Mouse (Mus musculus) CH12.LX (cell line): ENCODE measurements at regions not wholly inside any gene's neighbourhood (a gene's known extent, or its start where the extent isn't known, plus 50 kb on each side); places are given as distances from the start of the nearest gene placed in this dataset.

ENCODE experiments used
- DNase-seq: peaks from one replicate; pipeline ENCODE4 v3.0.0-alpha.2; 2013; ENCODE audit errors: extremely low read depth
- H3K27ac ChIP-seq: 2 replicates; pipeline ENCODE4 v1.5.1; 2012; ENCODE audit warnings: low read depth, mild to moderate bottlenecking, control low read depth, moderate library complexity; ENCODE audit not compliant: insufficient read depth
- H3K27me3 ChIP-seq: replicated peaks from 2 replicates; pipeline ENCODE3; 2012; ENCODE audit warnings: inconsistent platforms
- H3K36me3 ChIP-seq, 2 experiments: replicated peaks in 1 of 2; 2 replicates each; pipeline versions ENCODE3 to v1.6.1; 2012; ENCODE audit warnings: inconsistent platforms in 1 of 2, low read length in 1 of 2, mild to moderate bottlenecking in 1 of 2, mixed read lengths in 1 of 2, moderate library complexity in 1 of 2; ENCODE audit not compliant: control insufficient read depth in 1 of 2, insufficient read depth in 1 of 2
- H3K4me1 ChIP-seq, 2 experiments: 2 replicates each; pipeline ENCODE4 v1.6.1; 2012; ENCODE audit warnings: inconsistent platforms in 1 of 2, moderate library complexity in 1 of 2; ENCODE audit not compliant: insufficient read depth in 2 of 2, control insufficient read depth in 1 of 2
- H3K4me2 ChIP-seq: 2 replicates; pipeline ENCODE4 v1.6.1; 2012; ENCODE audit warnings: low read depth, mild to moderate bottlenecking, control low read depth; ENCODE audit not compliant: poor library complexity, insufficient read depth, severe bottlenecking
- H3K4me3 ChIP-seq, 3 experiments: fragments of 150-350 bp in 1 of 3; sonication (generic) in 1 of 3; replicated peaks in 1 of 3; 2 replicates each; pipeline versions ENCODE3 to v1.5.1; 2011 to 2012; ENCODE audit warnings: low read depth in 2 of 3, low read length in 2 of 3, mild to moderate bottlenecking in 2 of 3, moderate library complexity in 2 of 3, control low read depth in 1 of 3, improper control_type of control experiment in 1 of 3, inconsistent platforms in 1 of 3, mixed read lengths in 1 of 3; ENCODE audit not compliant: poor library complexity in 1 of 3
- H3K79me2 ChIP-seq: replicated peaks from 2 replicates; pipeline ENCODE4 v1.6.1; 2012; ENCODE audit warnings: mild to moderate bottlenecking, moderate library complexity; ENCODE audit not compliant: control insufficient read depth, poor library complexity, insufficient read depth, severe bottlenecking; ENCODE audit errors: extremely low read depth
- H3K9ac ChIP-seq: 2 replicates; pipeline ENCODE4 v1.6.1; 2012; ENCODE audit warnings: low read depth, mild to moderate bottlenecking, control low read depth, moderate library complexity; ENCODE audit not compliant: insufficient read depth
- H3K9me3 ChIP-seq: replicated peaks from 2 replicates; pipeline ENCODE3; 2012; ENCODE audit warnings: low read length, inconsistent platforms, mixed read lengths
- CHD2 ChIP-seq: IDR thresholded peaks from 2 replicates; pipeline ENCODE4 v1.6.1; 2011; ENCODE audit warnings: low read length, improper control_type of control experiment
- E2F4 ChIP-seq: IDR thresholded peaks from 2 replicates; pipeline ENCODE4 v1.6.1; 2011; ENCODE audit warnings: low read depth, low read length, improper control_type of control experiment; ENCODE audit not compliant: insufficient replicate concordance
- EP300 ChIP-seq: IDR thresholded peaks from 2 replicates; pipeline ENCODE4 v1.6.1; 2011; ENCODE audit warnings: low read length, improper control_type of control experiment
- ETS1 ChIP-seq: conservative IDR thresholded peaks from 2 replicates; pipeline ENCODE4 v1.6.1; 2012; ENCODE audit warnings: low read depth, mild to moderate bottlenecking, inconsistent platforms, low read length, improper control_type of control experiment, moderate library complexity
- HCFC1 ChIP-seq: IDR thresholded peaks from 2 replicates; pipeline ENCODE4 v1.6.1; 2012; ENCODE audit warnings: low read depth, mild to moderate bottlenecking, inconsistent platforms, low read length, improper control_type of control experiment
- JUN ChIP-seq: IDR thresholded peaks from 2 replicates; pipeline ENCODE4 v1.6.1; 2011; ENCODE audit warnings: low read depth, mild to moderate bottlenecking, low read length, improper control_type of control experiment, moderate library complexity; ENCODE audit not compliant: insufficient read depth
- MAZ ChIP-seq: IDR thresholded peaks from 2 replicates; pipeline ENCODE4 v1.6.1; 2012; ENCODE audit warnings: low read depth, mild to moderate bottlenecking, inconsistent platforms, low read length, improper control_type of control experiment, moderate library complexity
- MYC ChIP-seq: IDR thresholded peaks from 2 replicates; pipeline ENCODE4 v1.6.1; 2011; ENCODE audit warnings: low read depth, mild to moderate bottlenecking, improper control_type of control experiment, low read length
- NRF1 ChIP-seq: IDR thresholded peaks from 2 replicates; pipeline ENCODE4 v1.6.1; 2014; ENCODE audit warnings: low read depth, mild to moderate bottlenecking, inconsistent platforms, low read length, improper control_type of control experiment, moderate library complexity
- PAX5 ChIP-seq: IDR thresholded peaks from 2 replicates; pipeline ENCODE4 v1.6.1; 2012; ENCODE audit warnings: low read length, inconsistent platforms, mixed read lengths
- SMC3 ChIP-seq: IDR thresholded peaks from 2 replicates; pipeline ENCODE4 v1.6.1; 2011; ENCODE audit warnings: low read depth, low read length, improper control_type of control experiment
- TBP ChIP-seq: conservative IDR thresholded peaks from 2 replicates; pipeline ENCODE4 v1.6.1; 2011; ENCODE audit warnings: low read depth, low read length, improper control_type of control experiment
- USF2 ChIP-seq: conservative IDR thresholded peaks from 2 replicates; pipeline ENCODE4 v1.6.1; 2011; ENCODE audit warnings: low read depth, low read length, improper control_type of control experiment
- ZNF384 ChIP-seq: IDR thresholded peaks from 2 replicates; pipeline ENCODE4 v1.6.1; 2012; ENCODE audit warnings: low read depth, low read length, improper control_type of control experiment, inconsistent platforms
- dilution Hi-C: fragments of 300-500 bp; cut with MboI; formaldehyde crosslinking; loops from 2 replicates; pipeline ENCODE4 v1.14.3; 2020; ENCODE audit warnings: low sequenced_read_pairs; ENCODE audit not compliant: extremely low pct_unique_long_range_greater_than_20kb, extremely low pct_ligation_motif_present
- in situ Hi-C: fragments of 300-500 bp; cut with MboI; formaldehyde crosslinking; loops from 3 replicates; pipeline ENCODE4 v1.14.3; 2019; ENCODE audit warnings: low sequenced_read_pairs, low pct_ligation_motif_present, low pct_unique_long_range_greater_than_20kb, mixed read lengths

DNA sequence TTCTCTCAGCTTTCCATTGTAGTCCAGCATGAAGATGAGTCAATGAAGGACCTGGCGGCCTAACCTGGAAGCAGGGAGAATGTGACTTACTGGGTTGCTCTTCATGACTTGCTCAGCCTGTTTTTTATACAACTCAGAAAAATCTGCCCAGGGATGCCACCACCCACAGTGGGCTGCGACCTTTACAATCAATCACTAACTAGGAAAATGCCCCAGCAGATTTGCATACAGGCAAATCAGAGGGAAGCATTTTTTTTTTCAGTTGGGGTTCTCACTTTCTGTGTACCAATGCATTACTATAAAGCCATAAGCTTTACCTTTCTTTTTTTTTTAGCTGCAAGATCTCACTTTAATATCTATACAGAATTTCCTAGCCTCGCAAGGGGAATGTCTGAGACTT, 244.5 kb downstream of the Map2k4 start:
- no peak overlapping the region for H3K4me3 ChIP-seq
- no peak overlapping the region for H3K9ac ChIP-seq
- H3K79me2 ChIP-seq: no peaks in the 10 kb centered on the region
- H3K36me3 ChIP-seq: no peaks in the 10 kb centered on the region
- in situ Hi-C loops: no loop called here
- no peaks in the 10 kb centered on the region for H3K27me3 ChIP-seq
- H3K4me1 ChIP-seq: peaks cover 0 to 8% of the 10 kb centered on the region in 2 experiments; a peak in 2 of 4 replicates
- peak; percentile 22 for DNase-seq
- no peak overlapping the region for H3K27ac ChIP-seq
- TF ChIP-seq JUN (no peak), ZNF384 (peak; percentile 74), PAX5 (no peak), NRF1 (no peak), USF2 (no peak), MYC (no peak), CHD2 (no peak)
- H3K9me3 ChIP-seq: no peaks in the 10 kb centered on the region
- H3K4me2 ChIP-seq: no peak overlapping the region
- dilution Hi-C loops: no loop called here

DNA sequence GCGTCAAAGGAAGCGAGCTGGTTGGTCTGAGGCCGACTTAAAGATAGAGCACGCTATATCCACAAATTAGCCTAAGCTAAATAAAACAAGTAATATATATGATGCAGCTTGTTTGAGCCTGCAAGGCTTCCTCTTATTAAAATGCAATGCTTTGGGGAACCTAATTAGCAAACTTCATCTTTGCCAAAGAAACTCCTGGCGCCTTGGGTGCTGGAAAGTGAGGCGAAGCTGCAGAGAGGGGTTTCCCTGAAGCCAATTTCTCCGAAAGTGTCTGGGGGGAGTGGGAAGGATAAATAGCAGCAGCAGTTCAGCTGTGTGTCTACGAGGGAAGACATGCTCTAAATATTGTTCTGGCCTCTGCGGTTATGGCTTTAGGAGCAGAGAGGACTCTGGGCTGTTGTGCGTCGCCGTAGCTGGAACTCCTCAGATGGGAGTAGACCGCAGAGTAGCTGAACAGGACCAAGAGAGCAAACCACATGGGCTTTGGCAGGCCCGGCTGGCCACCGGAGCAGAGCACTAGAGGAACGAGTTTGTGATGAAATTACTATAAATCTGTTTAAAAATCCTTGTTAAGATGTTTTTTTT, 251.0 kb downstream of the Map2k4 start:
- Histone ChIP-seq H3K9me3 (no peaks in the 10 kb centered on the region), H3K9ac (no peak overlapping the region), H3K27ac (no peak overlapping the region), H3K79me2 (no peaks in the 10 kb centered on the region), H3K36me3 (no peaks in the 10 kb centered on the region), H3K4me3 (no peak overlapping the region), H3K4me1 (no peaks in the 10 kb centered on the region), H3K4me2 (no peak overlapping the region), H3K27me3 (no peaks in the 10 kb centered on the region)
- DNase-seq: no peak
- dilution Hi-C loops: no loop called here
- in situ Hi-C loops: no loop called here
- TF ChIP-seq SMC3: no peak
- TF ChIP-seq ETS1: no peak
- TF ChIP-seq HCFC1: no peak
- no peak for TF ChIP-seq EP300
- TF ChIP-seq MAZ: no peak
- no peak for TF ChIP-seq TBP
- TF ChIP-seq E2F4: no peak
